Mouse (Mus musculus) liver, embryonic 14.5 days (tissue): ENCODE data around the gene Upp2. TPM values are rescaled to one million over a fixed set of nuclear protein-coding genes. Genes with fewer than 3 reads are reported as not detected.

Experiments used
- ATAC-seq: fragments of 200-750 bp; cut with Nextera tagmentation; 2 replicates; pipeline ENCODE4 v1.8.0; 2017; ENCODE audit warnings: moderate number of reproducible peaks, mild to moderate bottlenecking, moderate library complexity; ENCODE audit not compliant: insufficient read depth
- DNase-seq, 3 experiments: peaks; one replicate each; pipeline ENCODE4 v3.0.0-alpha.2; 2012 to 2013; ENCODE audit warnings: low read depth in 3 of 3, low spot score in 3 of 3
- H3K27ac ChIP-seq: fragments of 300-500 bp; sonication (generic); 2 replicates; pipeline ENCODE4 v1.5.1; 2014; ENCODE audit warnings: moderate library complexity, mild to moderate bottlenecking, control low read depth, inconsistent platforms
- H3K27me3 ChIP-seq: fragments of 300-500 bp; sonication (generic); 2 replicates; pipeline ENCODE4 v1.6.1; 2014; ENCODE audit warnings: mild to moderate bottlenecking, low read length, moderate library complexity; ENCODE audit not compliant: control insufficient read depth, insufficient read depth
- H3K36me3 ChIP-seq: fragments of 300-500 bp; sonication (generic); replicated peaks from 2 replicates; pipeline ENCODE4 v1.6.1; 2014; ENCODE audit warnings: low read depth; ENCODE audit not compliant: control insufficient read depth, insufficient read depth
- H3K4me1 ChIP-seq, 2 experiments: fragments of 200-500 bp in 1 of 2; fragments of 300-500 bp in 1 of 2; sonication (generic) in 1 of 2; replicated peaks; 2 replicates each; pipeline ENCODE4 v1.6.1; 2012 to 2014; ENCODE audit warnings: antibody characterized with exemption in 1 of 2, inconsistent platforms in 1 of 2, low read length in 1 of 2; ENCODE audit not compliant: control insufficient read depth in 2 of 2, insufficient read depth in 2 of 2
- H3K4me2 ChIP-seq: fragments of 300-500 bp; sonication (generic); 2 replicates; pipeline ENCODE4 v1.6.1; 2014; ENCODE audit warnings: low read depth, mild to moderate bottlenecking, control low read depth, moderate library complexity
- H3K4me3 ChIP-seq, 2 experiments: fragments of 200-500 bp in 1 of 2; fragments of 300-500 bp in 1 of 2; sonication (generic) in 1 of 2; 2 replicates each; pipeline ENCODE4 v1.5.1; 2012 to 2014; ENCODE audit warnings: low read depth in 2 of 2, low read length in 2 of 2, mild to moderate bottlenecking in 2 of 2, control low read depth in 1 of 2, inconsistent platforms in 1 of 2, moderate library complexity in 1 of 2; ENCODE audit not compliant: insufficient read depth in 1 of 2
- H3K9ac ChIP-seq: fragments of 300-500 bp; sonication (generic); replicated peaks from 2 replicates; pipeline ENCODE4 v1.6.1; 2014; ENCODE audit warnings: mild to moderate bottlenecking, control low read depth, moderate library complexity
- H3K9me3 ChIP-seq: fragments of 300-500 bp; sonication (generic); 2 replicates; pipeline ENCODE4 v1.6.1; 2016; ENCODE audit warnings: low read length, mixed read lengths; ENCODE audit not compliant: control insufficient read depth
- CTCF ChIP-seq: IDR thresholded peaks from 2 replicates; pipeline ENCODE4 v1.5.1; 2016; ENCODE audit warnings: antibody characterized with exemption, low read depth, control low read depth
- EP300 ChIP-seq: IDR thresholded peaks from 2 replicates; pipeline ENCODE4 v1.6.1; 2016; ENCODE audit warnings: antibody characterized with exemption, low read depth
- WGBS: fragments of 180-500 bp; shearing (Covaris S2); extraction: QIAGEN DNeasy Blood & Tissue Kit; methylation state at CpG from one replicate; pipeline ENCODE4 v1.1.7; 2014; ENCODE audit not compliant: insufficient replicate concordance; 5-methylcytosine and 5-hydroxymethylcytosine counted together
- polyA plus RNA-seq, 2 experiments: library from polyadenylated mRNA; depleted of rRNA in 1 of 2; stranded (reverse) in 1 of 2; unstranded in 1 of 2; fragments of >200 nt; fragmentation: Nextera tagmentation in 1 of 2; extraction: Ambion mirVana in 1 of 2; gene quantifications; 2 replicates each; pipeline versions ENCODE4 v1.2.1 to v1.2.3; 2012 to 2014

Gene Upp2
- polyA plus RNA-seq, 2 experiments = 1.1 to 1.4 TPM

- Histone ChIP-seq H3K4me3 (no peak overlapping the region), H3K9me3 (no peaks in the 10 kb centered on the region), H3K9ac (no peak overlapping the region), H3K4me2 (no peak overlapping the region), H3K4me1 (no peaks in the 10 kb centered on the region), H3K27ac (no peak overlapping the region), H3K36me3 (no peaks in the 10 kb centered on the region), H3K27me3 (no peaks in the 10 kb centered on the region)
- TF ChIP-seq CTCF (no peak), EP300 (no peak)
- WGBS = 70% methylated on average over 7 of the region's 7 CpGs
- no peak for DNase-seq
- no peak for ATAC-seq
These were observed 96.5 kb downstream of the Upp2 start for GRCm38 (mm10) chr2:58663404-58664120.

DNA sequence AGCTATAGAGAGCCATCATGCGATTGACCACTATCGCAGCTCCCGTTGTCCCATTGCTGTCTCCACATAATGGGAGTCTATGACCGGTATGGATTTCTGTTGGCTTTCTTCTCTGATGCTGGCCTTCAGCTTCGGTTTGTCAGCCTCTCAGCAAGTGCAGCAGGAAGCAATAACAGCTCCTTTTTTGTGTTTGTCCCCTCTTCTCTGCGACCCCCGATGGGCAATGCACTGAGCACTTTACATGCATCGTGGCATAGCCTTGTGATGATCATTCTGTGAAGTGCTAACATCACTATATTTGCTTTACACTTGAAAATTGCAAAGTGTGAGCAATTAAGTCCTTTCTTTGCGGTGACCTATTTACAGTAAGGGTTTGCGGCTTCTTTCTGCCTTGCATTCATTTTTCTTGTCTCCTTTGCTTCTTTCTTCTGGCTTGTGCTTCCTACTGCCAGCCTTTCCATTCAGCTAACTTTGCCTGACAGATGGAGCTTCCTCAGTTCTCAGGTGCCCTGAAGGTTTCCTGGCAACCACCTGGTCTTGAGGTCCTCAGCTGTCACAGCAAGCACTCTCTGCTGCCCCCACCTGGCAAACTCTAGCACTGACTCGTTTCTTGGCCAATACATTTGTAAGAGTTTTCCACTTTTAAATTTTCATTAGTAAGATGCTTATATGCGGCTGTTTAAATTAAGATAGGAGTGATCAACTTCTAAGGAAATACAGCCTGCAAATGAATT lies 98.2 kb downstream of the Upp2 start:
- peak; percentile 77 for TF ChIP-seq CTCF
- no peak for TF ChIP-seq EP300
- Histone ChIP-seq H3K4me2 (no peak overlapping the region), H3K36me3 (no peaks in the 10 kb centered on the region), H3K9me3 (no peaks in the 10 kb centered on the region), H3K27ac (no peak overlapping the region), H3K27me3 (no peaks in the 10 kb centered on the region), H3K4me1 (no peaks in the 10 kb centered on the region), H3K9ac (no peak overlapping the region), H3K4me3 (no peak overlapping the region)
- ATAC-seq (no peak), DNase-seq (peak in 1 of 3 experiments; percentile 4)
- WGBS = 61% methylated on average over 12 of the region's 12 CpGs

DNA sequence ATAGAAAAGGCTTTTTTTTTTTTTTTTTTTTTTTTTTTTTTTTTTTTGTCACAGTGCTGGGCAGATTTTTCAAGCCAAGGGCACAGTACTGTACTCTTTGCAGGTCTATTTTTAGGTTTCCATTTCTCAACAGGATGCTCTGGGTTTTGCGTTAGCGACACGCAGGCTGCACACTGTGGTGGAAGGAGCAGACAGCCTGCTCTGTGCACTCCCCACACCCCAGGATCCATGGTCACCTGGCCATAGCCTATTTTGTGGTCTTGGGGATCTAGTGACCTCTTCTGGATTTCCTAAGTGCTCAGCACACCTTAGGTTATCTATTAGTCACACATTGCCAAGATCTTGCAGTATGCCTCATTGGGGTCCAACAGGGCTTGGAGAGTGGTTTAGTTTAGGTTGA lies 100.2 kb downstream of the Upp2 start:
- DNase-seq = no peak
- TF ChIP-seq CTCF (no peak), EP300 (no peak)

GRCm38 (mm10) chr2:58667991-58668390 lies 100.9 kb downstream of the Upp2 start:
- Histone ChIP-seq H3K9ac (no peak overlapping the region), H3K27ac (no peak overlapping the region), H3K4me2 (no peak overlapping the region), H3K9me3 (no peaks in the 10 kb centered on the region), H3K4me1 (no peaks in the 10 kb centered on the region), H3K4me3 (no peak overlapping the region), H3K27me3 (no peaks in the 10 kb centered on the region), H3K36me3 (no peaks in the 10 kb centered on the region)
- ATAC-seq (no peak), DNase-seq (no peak)
- 40% methylated on average over 9 of the region's 9 CpGs for WGBS
- TF ChIP-seq CTCF (peak; percentile 62), EP300 (no peak)

More for the DNA sequence above, 100.2 kb downstream of the Upp2 start:
- Histone ChIP-seq H3K4me2 (no peak overlapping the region), H3K9ac (no peak overlapping the region), H3K9me3 (no peaks in the 10 kb centered on the region), H3K27ac (no peak overlapping the region), H3K36me3 (no peaks in the 10 kb centered on the region), H3K27me3 (no peaks in the 10 kb centered on the region), H3K4me3 (no peak overlapping the region), H3K4me1 (no peaks in the 10 kb centered on the region)
- no peak for ATAC-seq
- WGBS = 17% methylated on average over 3 of the region's 3 CpGs

DNA sequence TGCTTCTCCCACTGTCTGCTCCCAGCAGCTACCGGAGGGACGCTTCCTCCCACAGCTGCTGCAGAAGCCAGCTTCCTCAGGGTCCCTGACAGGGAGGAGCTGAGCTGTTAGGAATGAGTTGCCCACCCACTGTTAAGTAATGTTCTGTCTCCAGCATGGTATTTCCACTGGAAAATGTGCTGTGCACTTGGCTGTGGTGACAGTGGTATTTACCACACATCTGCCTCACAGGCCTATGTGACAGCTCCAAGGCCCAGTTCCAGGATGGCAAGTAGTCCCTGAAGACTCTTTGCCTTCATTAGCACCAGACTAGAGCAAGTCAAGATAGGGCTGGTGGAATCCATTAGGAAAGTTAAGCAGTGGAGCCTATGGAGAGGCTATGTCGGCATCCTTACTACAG lies 102.0 kb downstream of the Upp2 start:
- Histone ChIP-seq H3K27me3 (no peaks in the 10 kb centered on the region), H3K9ac (no peak overlapping the region), H3K4me1 (no peaks in the 10 kb centered on the region), H3K9me3 (no peaks in the 10 kb centered on the region; the same call in 1 of the 2 replicates), H3K4me2 (no peak overlapping the region), H3K36me3 (no peaks in the 10 kb centered on the region), H3K4me3 (no peak overlapping the region), H3K27ac (no peak overlapping the region)
- ATAC-seq (no peak), DNase-seq (no peak)
- no peak for TF ChIP-seq EP300
- no peak for TF ChIP-seq CTCF
- WGBS = 69% methylated on average over 3 of the region's 3 CpGs
